Mouse (Mus musculus) adrenal gland, adult (tissue): ENCODE results near the gene Sucnr1.
A peak's percentile ranks its signal among the peaks of the same experiment; 100 is the strongest.

Source experiments
- DNase-seq, 2 experiments: peaks; one replicate each; pipeline ENCODE4 v3.0.0; 2022 to 2023; ENCODE audit warnings: low spot score in 1 of 2; ENCODE audit not compliant: inconsistent age in 2 of 2

Sucnr1 gene

GRCm38 (mm10) chr3:60111135-60111710, 29.6 kb downstream of the Sucnr1 start:
- peak; percentile 12 to 53 for DNase-seq

- peak in 1 of 2 experiments; percentile 55 for DNase-seq
These were observed 30.4 kb downstream of the Sucnr1 start for GRCm38 (mm10) chr3:60111889-60112646.

GRCm38 (mm10) chr3:60114571-60114970, 32.9 kb downstream of the Sucnr1 start:
- peak in 1 of 2 experiments; percentile 21 for DNase-seq

DNA sequence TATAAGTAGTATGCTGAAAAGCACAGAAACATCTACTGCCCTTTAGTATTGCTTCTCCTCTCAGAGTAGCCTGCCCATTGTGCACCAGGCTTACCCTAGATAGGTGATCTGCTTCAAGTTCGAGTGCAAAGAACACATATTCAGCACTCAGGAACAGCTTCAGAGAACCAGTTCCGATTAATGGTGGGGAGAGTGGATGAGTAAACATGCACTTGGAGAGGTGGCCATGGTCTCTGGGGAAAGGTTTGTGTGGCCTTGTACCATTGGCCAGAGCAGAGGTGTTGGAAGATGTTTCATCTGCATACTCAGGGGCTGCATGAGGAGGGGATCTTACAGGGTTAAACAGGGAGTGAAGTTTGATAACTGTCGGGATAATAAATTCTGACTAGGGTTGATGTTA, 39.8 kb downstream of the Sucnr1 start:
- no peak for DNase-seq

GRCm38 (mm10) chr3:60123859-60124794, 42.5 kb downstream of the Sucnr1 start:
- peak in 1 of 2 experiments; percentile 31 for DNase-seq

- no peak for DNase-seq
These were observed 44.9 kb downstream of the Sucnr1 start for GRCm38 (mm10) chr3:60126564-60126963.

DNA sequence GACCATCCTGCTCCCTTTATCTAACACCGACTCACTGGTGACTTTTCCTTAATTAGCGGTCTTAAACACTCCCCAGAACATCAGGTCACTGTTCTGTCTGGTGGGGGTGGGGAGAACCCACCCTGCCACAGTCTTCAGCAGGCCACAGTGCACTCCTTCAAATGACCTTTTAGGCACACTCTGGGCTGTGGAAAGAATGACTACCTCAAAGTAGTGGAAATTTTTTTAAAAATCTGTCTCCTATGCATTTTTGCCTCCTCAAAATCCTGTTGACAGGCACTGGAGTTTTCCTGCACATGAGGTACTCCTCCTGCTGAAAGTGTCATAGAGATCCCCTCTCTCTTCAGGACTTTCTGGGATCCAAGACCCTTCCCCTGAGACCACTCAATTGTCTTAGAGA, 46.6 kb downstream of the Sucnr1 start:
- DNase-seq, result no peak

- no peak for DNase-seq
These were observed 54.1 kb downstream of the Sucnr1 start for GRCm38 (mm10) chr3:60135801-60136200.
